Mouse (Mus musculus) brain, embryonic 14.5 days (tissue): ENCODE results near the gene Pdcd1.

Experiments used
- CTCF ChIP-seq: fragments of 200-500 bp; IDR thresholded peaks from 2 replicates; pipeline ENCODE4 v1.5.1; 2012; ENCODE audit warnings: inconsistent platforms, mild to moderate bottlenecking, moderate library complexity, borderline replicate concordance; ENCODE audit not compliant: insufficient read depth, insufficient read length; ENCODE audit errors: extremely low read depth
- POLR2A ChIP-seq: fragments of 200-500 bp; IDR thresholded peaks from 2 replicates; pipeline ENCODE4 v1.6.1; 2012; ENCODE audit warnings: mild to moderate bottlenecking, inconsistent platforms, borderline replicate concordance; ENCODE audit not compliant: poor library complexity, insufficient read depth, insufficient read length, severe bottlenecking; ENCODE audit errors: extremely low read depth

DNA sequence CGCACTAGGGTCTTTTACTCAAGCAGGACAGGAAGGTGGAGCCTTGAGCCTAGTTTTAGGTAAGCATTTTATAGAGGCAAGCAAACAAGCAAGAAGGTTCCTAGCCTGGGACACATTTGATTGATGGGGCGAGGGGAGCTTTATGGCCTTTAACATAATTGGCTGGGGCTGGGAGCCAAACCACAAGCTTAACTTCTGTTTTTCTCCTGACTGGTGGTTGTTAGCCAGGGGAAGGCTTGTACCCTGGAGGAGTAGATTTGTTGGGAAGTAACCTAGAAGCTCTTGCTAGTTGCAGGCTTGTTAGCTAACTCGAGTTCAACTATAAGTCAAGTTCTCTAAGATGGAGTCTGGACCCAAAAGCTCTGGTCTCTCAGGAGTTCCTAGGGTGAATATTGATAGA lies 26.0 kb upstream of the Pdcd1 start:
- TF ChIP-seq CTCF: no peak
- TF ChIP-seq POLR2A: no peak
